Mouse (Mus musculus) limb, embryonic 12.5 days (tissue): ENCODE results near the gene Nlrc5. TPM values are rescaled to one million over a fixed set of nuclear protein-coding genes. Genes with fewer than 3 reads are reported as not detected.
"Not testable (repeated sequence)": the region's sequence is repeated elsewhere in the genome, so short reads cannot be mapped to it uniquely, and the experiment has no call there.

ENCODE experiments used
- ATAC-seq: fragments of 200-750 bp; cut with Nextera tagmentation; 2 replicates; pipeline ENCODE4 v1.8.0; 2017; ENCODE audit warnings: low read depth, moderate TSS enrichment; ENCODE audit not compliant: insufficient number of reproducible peaks, insufficient read depth, low FRiP score, low TSS enrichment
- H3K27ac ChIP-seq: fragments of 300-500 bp; sonication (generic); 2 replicates; pipeline ENCODE4 v1.5.1; 2016; ENCODE audit warnings: mild to moderate bottlenecking, moderate library complexity
- H3K27me3 ChIP-seq: fragments of 300-500 bp; sonication (generic); 2 replicates; pipeline ENCODE4 v1.6.1; 2016; ENCODE audit warnings: mild to moderate bottlenecking, moderate library complexity
- H3K36me3 ChIP-seq: fragments of 300-500 bp; sonication (generic); 2 replicates; pipeline ENCODE4 v1.6.1; 2016; ENCODE audit warnings: mild to moderate bottlenecking, moderate library complexity
- H3K4me1 ChIP-seq: fragments of 300-500 bp; sonication (generic); replicated peaks from 2 replicates; pipeline ENCODE4 v1.6.1; 2016
- H3K4me2 ChIP-seq: fragments of 300-500 bp; sonication (generic); 2 replicates; pipeline ENCODE4 v1.6.1; 2016; ENCODE audit warnings: mild to moderate bottlenecking, moderate library complexity
- H3K4me3 ChIP-seq: fragments of 300-500 bp; sonication (generic); replicated peaks from 2 replicates; pipeline ENCODE4 v1.5.1; 2016; ENCODE audit warnings: mild to moderate bottlenecking
- H3K9ac ChIP-seq: fragments of 300-500 bp; sonication (generic); replicated peaks from 2 replicates; pipeline ENCODE4 v1.6.1; 2016; ENCODE audit warnings: mild to moderate bottlenecking, moderate library complexity
- H3K9me3 ChIP-seq: fragments of 300-500 bp; sonication (generic); 2 replicates; pipeline ENCODE4 v1.6.1; 2016; ENCODE audit warnings: mild to moderate bottlenecking, moderate library complexity
- WGBS: fragments of 180-500 bp; shearing (Covaris S2); methylation state at CpG from one replicate; pipeline ENCODE4 v1.1.7; 2016; 5-methylcytosine and 5-hydroxymethylcytosine counted together
- polyA plus RNA-seq: library from polyadenylated mRNA; unstranded; fragments of >200 nt; fragmentation: Nextera tagmentation; extraction: Ambion mirVana; gene quantifications from 2 replicates; pipeline ENCODE4 v1.2.1, GENCODE M21; 2016

The Nlrc5 gene
- polyA plus RNA-seq, 1 experiment from 2014 or later, result 0.09 TPM

GRCm38 (mm10) chr8:94441686-94442085 is 7.5 kb downstream of the Nlrc5 start:
- Histone ChIP-seq H3K36me3 (no peaks in the 10 kb centered on the region), H3K27ac (no peak overlapping the region), H3K4me1 (no peaks in the 10 kb centered on the region), H3K4me2 (no peak overlapping the region), H3K27me3 (no peaks in the 10 kb centered on the region), H3K9ac (no peak overlapping the region), H3K4me3 (no peak overlapping the region), H3K9me3 (no peaks in the 10 kb centered on the region)
- 87% methylated on average over 1 of the region's 1 CpGs for WGBS
- no peak for ATAC-seq

- H3K4me2 ChIP-seq, result no peak overlapping the region
- no peak overlapping the region for H3K9ac ChIP-seq
- H3K27me3 ChIP-seq, result no peaks in the 10 kb centered on the region
- ATAC-seq, result no peak
- no peaks in the 10 kb centered on the region for H3K4me1 ChIP-seq
- no peak overlapping the region for H3K27ac ChIP-seq
- H3K36me3 ChIP-seq, result no peaks in the 10 kb centered on the region
- WGBS, result 92% methylated on average over 3 of the region's 3 CpGs
- H3K4me3 ChIP-seq, result no peak overlapping the region
- no peaks in the 10 kb centered on the region for H3K9me3 ChIP-seq
Measured at GRCm38 (mm10) chr8:94443153-94443552, 9.0 kb downstream of the Nlrc5 start.

GRCm38 (mm10) chr8:94444480-94444879 is 10.3 kb downstream of the Nlrc5 start:
- Histone ChIP-seq H3K4me2 (no peak overlapping the region), H3K4me1 (no peaks in the 10 kb centered on the region), H3K27ac (no peak overlapping the region), H3K9ac (no peak overlapping the region), H3K4me3 (no peak overlapping the region), H3K27me3 (no peaks in the 10 kb centered on the region), H3K9me3 (no peaks in the 10 kb centered on the region), H3K36me3 (no peaks in the 10 kb centered on the region)
- no peak for ATAC-seq
- 56% methylated on average over 2 of the region's 2 CpGs for WGBS

GRCm38 (mm10) chr8:94447142-94447541 is 13.0 kb downstream of the Nlrc5 start:
- no peak overlapping the region for H3K27ac ChIP-seq
- H3K27me3 ChIP-seq, result no peaks in the 10 kb centered on the region
- no peak overlapping the region for H3K9ac ChIP-seq
- H3K4me2 ChIP-seq, result no peak overlapping the region
- 81% methylated on average over 3 of the region's 3 CpGs for WGBS
- no peak overlapping the region for H3K4me3 ChIP-seq
- no peak for ATAC-seq
- no peaks in the 10 kb centered on the region for H3K9me3 ChIP-seq
- H3K4me1 ChIP-seq, result no peaks in the 10 kb centered on the region
- H3K36me3 ChIP-seq, result no peaks in the 10 kb centered on the region

GRCm38 (mm10) chr8:94447583-94448324 is 13.6 kb downstream of the Nlrc5 start:
- Histone ChIP-seq H3K27me3 (no peaks in the 10 kb centered on the region), H3K27ac (no peak overlapping the region), H3K36me3 (no peaks in the 10 kb centered on the region), H3K9ac (no peak overlapping the region), H3K4me3 (no peak overlapping the region), H3K9me3 (no peaks in the 10 kb centered on the region), H3K4me2 (no peak overlapping the region), H3K4me1 (no peaks in the 10 kb centered on the region)
- WGBS, result 58% methylated on average over 7 of the region's 7 CpGs
- ATAC-seq, result no peak

- H3K4me1 ChIP-seq, H3K4me2 ChIP-seq, H3K27ac ChIP-seq, H3K36me3 ChIP-seq, H3K9ac ChIP-seq, ATAC-seq, H3K4me3 ChIP-seq, H3K27me3 ChIP-seq, H3K9me3 ChIP-seq: not testable (repeated sequence)
- WGBS, result 88% methylated on average over 15 of the region's 15 CpGs
Measured at GRCm38 (mm10) chr8:94452991-94453390, 18.8 kb downstream of the Nlrc5 start.

GRCm38 (mm10) chr8:94453868-94454488 is 19.8 kb downstream of the Nlrc5 start:
- Histone ChIP-seq H3K9ac (no peak overlapping the region), H3K27ac (no peak overlapping the region), H3K9me3 (no peaks in the 10 kb centered on the region), H3K4me3 (no peak overlapping the region), H3K4me2 (no peak overlapping the region), H3K36me3 (no peaks in the 10 kb centered on the region), H3K4me1 (no peaks in the 10 kb centered on the region), H3K27me3 (no peaks in the 10 kb centered on the region)
- no peak for ATAC-seq
- WGBS, result 83% methylated on average over 6 of the region's 6 CpGs

- ATAC-seq, result no peak
- 87% methylated on average over 5 of the region's 5 CpGs for WGBS
- no peaks in the 10 kb centered on the region for H3K9me3 ChIP-seq
- no peak overlapping the region for H3K4me3 ChIP-seq
- H3K27ac ChIP-seq, result no peak overlapping the region
- H3K4me2 ChIP-seq, result no peak overlapping the region
- H3K9ac ChIP-seq, result no peak overlapping the region
- no peaks in the 10 kb centered on the region for H3K27me3 ChIP-seq
- H3K36me3 ChIP-seq, result no peaks in the 10 kb centered on the region
- no peaks in the 10 kb centered on the region for H3K4me1 ChIP-seq
Measured at GRCm38 (mm10) chr8:94454905-94455304, 20.7 kb downstream of the Nlrc5 start.

- ATAC-seq, result no peak
- no peaks in the 10 kb centered on the region for H3K27me3 ChIP-seq
- H3K4me1 ChIP-seq, result no peaks in the 10 kb centered on the region
- no peak overlapping the region for H3K4me3 ChIP-seq
- H3K4me2 ChIP-seq, result no peak overlapping the region
- H3K9me3 ChIP-seq, result no peaks in the 10 kb centered on the region
- 81% methylated on average over 5 of the region's 5 CpGs for WGBS
- H3K9ac ChIP-seq, result no peak overlapping the region
- H3K27ac ChIP-seq, result no peak overlapping the region
- no peaks in the 10 kb centered on the region for H3K36me3 ChIP-seq
Measured at GRCm38 (mm10) chr8:94456071-94456470, 21.9 kb downstream of the Nlrc5 start.

GRCm38 (mm10) chr8:94458567-94458966 is 24.4 kb downstream of the Nlrc5 start:
- Histone ChIP-seq H3K9ac (no peak overlapping the region), H3K36me3 (no peaks in the 10 kb centered on the region), H3K27ac (no peak overlapping the region), H3K9me3 (no peaks in the 10 kb centered on the region), H3K4me3 (no peak overlapping the region), H3K4me1 (no peaks in the 10 kb centered on the region), H3K4me2 (no peak overlapping the region), H3K27me3 (no peaks in the 10 kb centered on the region)
- ATAC-seq, result no peak
- WGBS, result 74% methylated on average over 2 of the region's 2 CpGs

GRCm38 (mm10) chr8:94469656-94470055 is 35.5 kb downstream of the Nlrc5 start:
- no peaks in the 10 kb centered on the region for H3K4me1 ChIP-seq
- no peak overlapping the region for H3K4me3 ChIP-seq
- H3K9ac ChIP-seq, result no peak overlapping the region
- no peak for ATAC-seq
- H3K27me3 ChIP-seq, result no peaks in the 10 kb centered on the region
- no peak overlapping the region for H3K27ac ChIP-seq
- no peaks in the 10 kb centered on the region for H3K9me3 ChIP-seq
- WGBS, result 81% methylated on average over 5 of the region's 5 CpGs
- no peaks in the 10 kb centered on the region for H3K36me3 ChIP-seq
- no peak overlapping the region for H3K4me2 ChIP-seq

GRCm38 (mm10) chr8:94470794-94471193 is 36.6 kb downstream of the Nlrc5 start:
- H3K9ac ChIP-seq, result no peak overlapping the region

More at GRCm38 (mm10) chr8:94470794-94471193, 36.6 kb downstream of the Nlrc5 start:
- no peak for ATAC-seq
- H3K27me3 ChIP-seq, result no peaks in the 10 kb centered on the region
- H3K4me2 ChIP-seq, result no peak overlapping the region
- 69% methylated on average over 2 of the region's 2 CpGs for WGBS
- H3K36me3 ChIP-seq, result no peaks in the 10 kb centered on the region
- no peak overlapping the region for H3K27ac ChIP-seq
- H3K4me3 ChIP-seq, result no peak overlapping the region
- no peaks in the 10 kb centered on the region for H3K9me3 ChIP-seq
- no peaks in the 10 kb centered on the region for H3K4me1 ChIP-seq
